Mouse (Mus musculus): ENCODE measurements around the gene Cd300e. TPM values are rescaled to one million over a fixed set of nuclear protein-coding genes. Genes with fewer than 3 reads are reported as not detected.

Cd300e gene
- not detected in 2 replicates for polyA plus RNA-seq (2015; fragmentation: Nextera tagmentation; extraction: Ambion mirVana)

DNA sequence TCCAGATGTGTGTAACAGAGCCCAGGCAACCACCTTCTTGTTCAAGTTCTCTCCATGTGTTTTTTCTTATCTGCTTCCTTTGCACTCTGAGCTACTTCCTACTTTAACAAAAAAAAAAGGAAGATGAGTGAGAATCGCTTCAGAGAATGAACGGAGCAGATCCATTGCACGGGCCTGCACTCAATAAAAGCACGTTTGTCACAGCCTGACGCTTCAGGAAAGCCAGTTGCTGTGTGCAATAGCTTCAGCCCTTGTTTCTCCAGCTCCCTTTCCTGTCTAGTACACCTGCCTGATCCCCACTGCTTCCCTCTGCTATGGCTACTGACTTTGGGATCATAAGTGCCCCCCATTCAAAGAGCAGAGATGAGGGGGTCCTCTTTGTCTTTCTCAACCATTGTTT, at the start of gene Cd300e:
TSS of gene Cd300e (minus strand) at position 101 of the 400 bp plus-strand sequence.
- Histone ChIP-seq H3K4me2 (ENCODE audit: low read length) (no peak within 1 kb of the TSS), H3K4me3 (replicated peaks; ENCODE audit: low read depth, low read length) (no peak within 1 kb of the TSS), H3K36me3 (ENCODE audit: insufficient read depth, low read length) (no peaks in the 10 kb centered on the region), H3K4me1 (replicated peaks; ENCODE audit: insufficient read depth, low read length) (no peaks in the 10 kb centered on the region), H3K27me3 (ENCODE audit: insufficient read depth, low read length) (no peaks in the 10 kb centered on the region), H3K9me3 (replicated peaks; ENCODE audit: low read length) (no peaks in the 10 kb centered on the region), H3K27ac (no peak within 1 kb of the TSS), H3K9ac (ENCODE audit: low read depth, low read length) (no peak within 1 kb of the TSS)
- DNase-seq (ENCODE audit: low spot score): no peak
- no peak for ATAC-seq (replicated peaks; ENCODE audit: low FRiP score, low read depth)
- no peak for TF ChIP-seq CTCF (IDR thresholded peaks at IDR 0.05; ENCODE audit: low read depth)
- 10% methylated on average over 5 of the region's 5 CpGs for WGBS

DNA sequence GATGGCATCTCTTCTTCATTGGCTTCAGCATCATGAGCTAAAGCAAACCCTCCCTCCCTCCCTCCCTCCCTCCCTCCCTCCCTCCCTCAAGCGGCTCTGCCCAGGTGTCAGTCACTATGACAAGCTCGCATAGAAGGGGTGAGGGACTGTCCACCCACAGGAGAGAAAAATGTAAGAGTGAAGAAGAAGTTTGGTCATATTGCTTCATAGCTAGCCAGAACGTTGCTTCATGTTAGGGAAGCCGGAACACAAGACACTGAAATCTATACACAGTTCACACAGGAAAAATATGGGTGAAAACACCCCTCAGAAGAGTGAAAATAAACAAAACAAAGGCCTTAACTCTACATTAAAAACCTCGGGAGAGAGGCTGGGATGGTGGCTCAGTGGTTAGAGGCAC, 48.3 kb upstream of the Cd300e start:
- H3K9me3 ChIP-seq (replicated peaks; ENCODE audit: low read length): no peaks in the 10 kb centered on the region
- H3K4me3 ChIP-seq (replicated peaks; ENCODE audit: low read depth, low read length): no peak overlapping the region
- DNase-seq (ENCODE audit: low spot score) (no peak), ATAC-seq (replicated peaks; ENCODE audit: low FRiP score, low read depth) (no peak)
- H3K36me3 ChIP-seq (ENCODE audit: insufficient read depth, low read length): no peaks in the 10 kb centered on the region
- H3K27me3 ChIP-seq (ENCODE audit: insufficient read depth, low read length): no peaks in the 10 kb centered on the region
- TF ChIP-seq CTCF (IDR thresholded peaks at IDR 0.05; ENCODE audit: low read depth): no peak
- H3K9ac ChIP-seq (ENCODE audit: low read depth, low read length): no peak overlapping the region
- H3K27ac ChIP-seq: no peak overlapping the region
- H3K4me1 ChIP-seq (replicated peaks; ENCODE audit: insufficient read depth, low read length): no peaks in the 10 kb centered on the region
- WGBS: 85% methylated on average over 4 of the region's 5 CpGs
- no peak overlapping the region for H3K4me2 ChIP-seq (ENCODE audit: low read length)

DNA sequence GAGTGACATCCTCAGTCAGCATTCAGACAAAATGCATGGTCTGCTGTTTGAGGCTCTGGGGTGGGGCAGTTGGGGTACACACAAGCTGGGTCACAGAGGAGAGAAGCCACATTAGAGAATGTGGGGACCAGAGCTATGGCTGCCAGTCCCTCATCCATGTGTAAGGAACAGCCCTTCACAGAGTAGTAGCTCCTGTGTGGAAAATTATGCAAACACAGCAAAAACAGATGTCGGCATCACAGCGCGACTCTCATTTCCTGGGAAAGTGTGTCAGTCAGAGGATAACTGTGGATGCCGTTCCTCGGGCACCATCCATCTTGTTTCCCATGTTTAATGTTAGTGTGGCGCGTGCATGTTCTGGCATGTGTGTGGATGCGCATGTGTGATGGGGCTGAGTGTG, 46.2 kb upstream of the Cd300e start:
- TF ChIP-seq CTCF (IDR thresholded peaks at IDR 0.05; ENCODE audit: low read depth): no peak
- no peaks in the 10 kb centered on the region for H3K4me1 ChIP-seq (replicated peaks; ENCODE audit: insufficient read depth, low read length)
- no peak overlapping the region for H3K4me2 ChIP-seq (ENCODE audit: low read length)
- H3K4me3 ChIP-seq (replicated peaks; ENCODE audit: low read depth, low read length): no peak overlapping the region
- WGBS: 86% methylated on average over 8 of the region's 8 CpGs
- DNase-seq (ENCODE audit: low spot score): no peak
- ATAC-seq (replicated peaks; ENCODE audit: low FRiP score, low read depth): no peak
- H3K27ac ChIP-seq: no peak overlapping the region
- H3K9ac ChIP-seq (ENCODE audit: low read depth, low read length): no peak overlapping the region
- no peaks in the 10 kb centered on the region for H3K27me3 ChIP-seq (ENCODE audit: insufficient read depth, low read length)
- H3K9me3 ChIP-seq (replicated peaks; ENCODE audit: low read length): no peaks in the 10 kb centered on the region
- H3K36me3 ChIP-seq (ENCODE audit: insufficient read depth, low read length): no peaks in the 10 kb centered on the region

DNA sequence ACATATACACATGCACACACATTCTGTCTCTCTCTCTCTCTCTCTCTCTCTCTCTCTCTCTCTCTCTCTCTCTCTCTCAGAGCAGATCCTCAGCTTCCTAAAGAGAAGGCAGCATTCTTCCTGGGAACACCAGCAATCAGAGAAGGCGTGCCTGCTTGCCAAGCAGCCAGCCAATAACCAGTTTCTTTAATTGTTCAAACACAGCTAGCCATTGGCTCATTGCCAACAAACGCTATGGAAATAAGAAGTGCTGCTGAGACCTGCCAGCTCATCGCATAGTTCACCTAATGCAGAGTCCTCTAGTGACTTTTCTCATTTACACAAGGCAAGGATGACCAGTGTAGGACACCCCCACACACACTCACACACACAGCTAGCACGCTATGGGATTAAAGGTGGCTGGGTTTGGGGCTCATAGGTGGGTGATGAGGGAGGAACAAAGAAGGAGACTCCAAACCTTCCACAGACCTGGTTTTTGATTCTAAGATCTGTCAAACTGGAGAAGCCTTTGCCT, 45.5 kb upstream of the Cd300e start:
- no peaks in the 10 kb centered on the region for H3K9me3 ChIP-seq (replicated peaks; ENCODE audit: low read length)
- no peak for TF ChIP-seq CTCF (IDR thresholded peaks at IDR 0.05; ENCODE audit: low read depth)
- ATAC-seq (replicated peaks; ENCODE audit: low FRiP score, low read depth): no peak
- H3K36me3 ChIP-seq (ENCODE audit: insufficient read depth, low read length): no peaks in the 10 kb centered on the region
- WGBS: 37% methylated on average over 4 of the region's 4 CpGs
- H3K4me3 ChIP-seq (replicated peaks; ENCODE audit: low read depth, low read length): no peak overlapping the region
- no peak for DNase-seq (ENCODE audit: low spot score)
- no peak overlapping the region for H3K9ac ChIP-seq (ENCODE audit: low read depth, low read length)
- no peaks in the 10 kb centered on the region for H3K27me3 ChIP-seq (ENCODE audit: insufficient read depth, low read length)
- H3K4me1 ChIP-seq (replicated peaks; ENCODE audit: insufficient read depth, low read length): no peaks in the 10 kb centered on the region
- H3K4me2 ChIP-seq (ENCODE audit: low read length): no peak overlapping the region
- no peak overlapping the region for H3K27ac ChIP-seq

DNA sequence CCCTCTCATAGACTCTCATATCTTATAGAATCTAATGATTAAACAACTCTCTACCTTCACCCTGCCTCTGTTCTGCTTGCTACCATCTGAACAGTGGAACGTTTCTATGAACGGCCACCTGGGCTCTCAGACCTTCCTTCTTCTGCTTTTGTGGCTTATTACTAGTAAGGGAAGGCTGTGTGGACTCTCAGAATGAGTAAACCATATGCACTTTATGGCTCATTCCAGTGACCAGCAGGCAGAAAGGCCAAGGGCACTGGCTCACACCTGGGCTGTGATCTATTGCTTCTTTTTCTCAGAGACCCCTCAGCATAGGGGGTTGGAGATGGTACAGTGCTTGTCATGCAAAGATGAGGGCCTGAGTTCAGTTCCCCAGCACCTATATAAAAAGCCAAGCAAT, 44.7 kb upstream of the Cd300e start:
- ATAC-seq (replicated peaks; ENCODE audit: low FRiP score, low read depth): no peak
- Histone ChIP-seq H3K27me3 (ENCODE audit: insufficient read depth, low read length) (no peaks in the 10 kb centered on the region), H3K9me3 (replicated peaks; ENCODE audit: low read length) (no peaks in the 10 kb centered on the region), H3K4me2 (ENCODE audit: low read length) (no peak overlapping the region), H3K4me1 (replicated peaks; ENCODE audit: insufficient read depth, low read length) (no peaks in the 10 kb centered on the region), H3K4me3 (replicated peaks; ENCODE audit: low read depth, low read length) (no peak overlapping the region), H3K36me3 (ENCODE audit: insufficient read depth, low read length) (no peaks in the 10 kb centered on the region), H3K27ac (no peak overlapping the region), H3K9ac (ENCODE audit: low read depth, low read length) (no peak overlapping the region)
- no peak for DNase-seq (ENCODE audit: low spot score)
- no peak for TF ChIP-seq CTCF (IDR thresholded peaks at IDR 0.05; ENCODE audit: low read depth)
- WGBS: 88% methylated on average over 2 of the region's 2 CpGs

DNA sequence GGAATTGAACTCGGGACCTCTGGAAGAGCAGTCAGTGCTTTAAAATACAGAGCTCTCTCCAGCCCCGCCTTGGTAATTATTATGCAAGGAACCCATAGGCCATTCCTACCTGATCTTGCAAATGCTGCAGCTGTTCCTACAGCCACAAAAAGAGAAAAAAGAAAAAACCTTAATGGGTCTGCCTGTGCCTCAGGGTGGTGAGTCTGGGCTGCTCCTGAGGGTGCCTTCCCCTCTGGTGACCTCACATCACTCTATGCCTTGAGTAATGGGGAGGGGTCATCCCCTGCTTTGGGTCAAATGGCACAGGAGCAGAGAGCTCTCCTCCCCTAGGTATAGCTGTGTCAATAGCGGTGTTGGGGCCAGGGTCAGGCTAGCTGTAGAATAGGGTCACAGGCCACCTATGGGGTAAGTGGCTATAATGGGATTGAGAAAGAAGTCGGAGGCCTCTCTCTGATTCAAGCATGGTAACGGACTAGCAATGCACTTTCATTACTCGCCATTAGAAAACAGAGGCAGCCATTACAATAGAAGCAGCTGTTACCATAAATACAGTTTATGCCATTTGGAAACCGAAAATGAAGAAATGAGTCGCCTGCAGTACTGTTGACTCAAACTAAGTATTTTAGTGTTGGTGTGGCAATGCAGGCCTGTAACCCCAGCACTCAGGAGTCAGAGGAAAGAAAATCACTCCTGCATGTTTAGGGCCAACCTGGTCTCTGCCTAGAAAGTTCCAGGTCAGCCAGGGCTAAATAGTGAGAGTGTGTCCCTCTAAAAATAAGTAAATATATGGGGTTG, 43.0 kb upstream of the Cd300e start:
- Histone ChIP-seq H3K4me2 (ENCODE audit: low read length) (no peak overlapping the region), H3K27ac (no peak overlapping the region), H3K4me3 (replicated peaks; ENCODE audit: low read depth, low read length) (no peak overlapping the region), H3K9ac (ENCODE audit: low read depth, low read length) (no peak overlapping the region), H3K4me1 (replicated peaks; ENCODE audit: insufficient read depth, low read length) (no peaks in the 10 kb centered on the region), H3K27me3 (ENCODE audit: insufficient read depth, low read length) (no peaks in the 10 kb centered on the region), H3K36me3 (ENCODE audit: insufficient read depth, low read length) (no peaks in the 10 kb centered on the region), H3K9me3 (replicated peaks; ENCODE audit: low read length) (no peaks in the 10 kb centered on the region)
- WGBS: 70% methylated on average over 8 of the region's 8 CpGs
- no peak for TF ChIP-seq CTCF (IDR thresholded peaks at IDR 0.05; ENCODE audit: low read depth)
- DNase-seq (ENCODE audit: low spot score) (no peak), ATAC-seq (replicated peaks; ENCODE audit: low FRiP score, low read depth) (no peak)
